In the genomic region with DNA sequence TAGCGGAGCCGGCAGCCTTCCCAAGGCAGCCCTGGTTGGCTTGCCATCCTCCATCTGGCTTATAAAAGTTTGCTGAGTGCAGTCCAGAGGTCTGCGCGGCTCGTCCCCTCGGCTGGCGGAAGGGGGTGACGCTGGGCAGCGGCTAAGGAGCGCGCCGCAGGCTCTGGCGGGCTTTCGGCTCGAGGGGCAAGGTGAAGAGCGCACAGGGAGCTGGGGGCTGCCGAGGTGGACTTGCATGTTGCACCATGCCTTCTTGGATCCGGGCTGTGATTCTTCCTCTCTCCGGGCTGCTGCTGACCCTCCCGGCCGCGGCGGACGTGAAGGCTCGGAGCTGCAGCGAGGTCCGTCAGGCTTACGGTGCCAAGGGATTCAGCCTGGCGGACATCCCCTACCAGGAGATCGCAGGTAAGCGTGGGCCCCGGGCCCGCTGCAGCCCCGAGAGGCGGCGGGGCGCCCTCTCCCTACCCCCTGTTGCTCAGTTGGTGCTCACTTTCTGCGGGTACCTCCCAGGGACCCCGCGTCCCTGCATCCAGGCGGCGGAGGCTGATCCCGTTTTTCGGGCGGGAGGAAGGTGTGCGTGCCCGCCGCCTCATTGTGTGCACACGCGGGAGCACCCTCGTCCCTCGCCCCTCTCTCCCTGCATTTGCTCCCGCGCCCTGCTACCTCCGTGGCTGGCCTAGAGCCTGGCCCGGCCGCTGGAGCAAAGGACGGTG, we compare ENCODE assay signal across 8 mouse cellular contexts. TPM values are rescaled to one million over a fixed set of nuclear protein-coding genes. Genes with fewer than 3 reads are reported as not detected.
DNase-seq lines count a peak whose midpoint lies in the region; ATAC-seq and TF ChIP-seq lines count a peak whose summit lies in the region.

No protein-coding gene starts in this region.

- no peaks in the 10 kb centered on the region for H3K79me2 ChIP-seq in myocyte (ENCODE audit: control insufficient read depth, insufficient read depth)

- H3K27me3 ChIP-seq in hindbrain, embryonic 12.5 days = no peaks in the 10 kb centered on the region
- no peaks in the 10 kb centered on the region for H3K27me3 ChIP-seq in limb, embryonic 15.5 days
- H3K27me3 ChIP-seq in myocyte (ENCODE audit: control insufficient read depth, insufficient read depth, insufficient read length) = no peaks in the 10 kb centered on the region

- DNase-seq in layer of hippocampus, postnatal 10 days (ENCODE audit: low spot score in 2 of 2) = peak; percentile 27 to 61
- DNase-seq in layer of hippocampus, adult 11-12 months (ENCODE audit: low spot score) = no peak
- DNase-seq in cerebellum, postnatal 14 days = peak; percentile 40 to 56
- DNase-seq in frontal cortex, postnatal 25 days (ENCODE audit: low spot score in 2 of 2) = peak; percentile 22 to 26
- DNase-seq in urinary bladder, adult 2 months (ENCODE audit: low spot score) = peak; percentile 34

- peak; percentile 60 for ATAC-seq in hindbrain, embryonic 12.5 days (ENCODE audit: low FRiP score)
- peak; percentile 55; the same call in 1 of the 2 replicates for ATAC-seq in limb, embryonic 15.5 days (ENCODE audit: insufficient number of reproducible peaks, low FRiP score, low TSS enrichment, low read depth)

- no peak for TF ChIP-seq POLR2A in myocyte (IDR thresholded peaks at IDR 0.05; ENCODE audit: insufficient read length, low read depth)

- peak overlapping the region; percentile 49 for H3ac ChIP-seq in myocyte (ENCODE audit: control insufficient read depth, insufficient read length)

- H3K4me3 ChIP-seq in hindbrain, embryonic 12.5 days = peak overlapping the region; percentile 74
- H3K4me3 ChIP-seq in limb, embryonic 15.5 days = peak overlapping the region; percentile 77
- peak overlapping the region; percentile 47 for H3K4me3 ChIP-seq in myocyte

- peak overlapping the region; percentile 77 for H3K4me2 ChIP-seq in hindbrain, embryonic 12.5 days (replicated peaks)
- H3K4me2 ChIP-seq in limb, embryonic 15.5 days = peak overlapping the region; percentile 86
- peak overlapping the region; percentile 84 for H3K4me2 ChIP-seq in myocyte (ENCODE audit: low read depth)

- H3K4me1 ChIP-seq in hindbrain, embryonic 12.5 days = peaks cover 19% of the 10 kb centered on the region
- peaks cover 8% of the 10 kb centered on the region for H3K4me1 ChIP-seq in limb, embryonic 15.5 days

- H3K9ac ChIP-seq in hindbrain, embryonic 12.5 days = peak overlapping the region; percentile 77
- H3K9ac ChIP-seq in limb, embryonic 15.5 days = peak overlapping the region; percentile 84

- H3K27ac ChIP-seq in hindbrain, embryonic 12.5 days = peak overlapping the region; percentile 95
- peak overlapping the region; percentile 97 for H3K27ac ChIP-seq in limb, embryonic 15.5 days

- H3K9me3 ChIP-seq in hindbrain, embryonic 12.5 days (replicated peaks) = no peaks in the 10 kb centered on the region
- no peaks in the 10 kb centered on the region for H3K9me3 ChIP-seq in limb, embryonic 15.5 days

- H3K36me3 ChIP-seq in hindbrain, embryonic 12.5 days = no peaks in the 10 kb centered on the region
- no peaks in the 10 kb centered on the region for H3K36me3 ChIP-seq in limb, embryonic 15.5 days
- no peaks in the 10 kb centered on the region for H3K36me3 ChIP-seq in myocyte (ENCODE audit: control insufficient read depth, insufficient read depth)

- under 1% methylated on average over 54 of the region's 58 CpGs for WGBS in hindbrain, embryonic 12.5 days
- WGBS in limb, embryonic 15.5 days = under 1% methylated on average over 57 of the region's 58 CpGs

TF ChIP-seq in myocyte, 11 proteins besides CTCF, POLR2A, EP300 and RAD21:
- TF ChIP-seq CEBPB (IDR thresholded peaks at IDR 0.05; ENCODE audit: insufficient read depth, poor library complexity, severe bottlenecking) = no peak
- TF ChIP-seq SRF (IDR thresholded peaks at IDR 0.05; ENCODE audit: control insufficient read depth, insufficient read length, low read depth) = no peak
- no peak for TF ChIP-seq REST (IDR thresholded peaks at IDR 0.05; ENCODE audit: insufficient read depth, insufficient read length)
- no peak for TF ChIP-seq MYOG (IDR thresholded peaks at IDR 0.05; ENCODE audit: control insufficient read depth in 1 of 3, insufficient read depth in 1 of 3, insufficient read length in 2 of 3, low read depth in 2 of 3)
- TF ChIP-seq MAX (IDR thresholded peaks at IDR 0.05; ENCODE audit: low read depth) = no peak
- no peak for TF ChIP-seq MYOD1 (IDR thresholded peaks at IDR 0.05; ENCODE audit: control insufficient read depth in 1 of 3, insufficient read length in 2 of 3, low read depth in 2 of 3)
- no peak for TF ChIP-seq TCF3 (IDR thresholded peaks at IDR 0.05; ENCODE audit: insufficient read length, low read depth)
- no peak for TF ChIP-seq TCF12 (IDR thresholded peaks at IDR 0.05; ENCODE audit: insufficient read depth, poor library complexity, severe bottlenecking)
- no peak for TF ChIP-seq E2F4 (IDR thresholded peaks at IDR 0.05; ENCODE audit: insufficient read depth)
- TF ChIP-seq POLR2AphosphoS2 (IDR thresholded peaks at IDR 0.05; ENCODE audit: insufficient read length, low read depth) = no peak
- no peak for TF ChIP-seq USF1 (IDR thresholded peaks at IDR 0.05; ENCODE audit: low read depth)

RNA-seq across cellular contexts. Expression of a gene that starts 0.7 kb away (rescaled TPM):
- 10 to 100 TPM; 18.0 to 19.5 TPM for total RNA-seq in layer of hippocampus, postnatal 10 days (2021)
- polyA plus RNA-seq in hindbrain, embryonic 12.5 days (2016; fragmentation: Nextera tagmentation; extraction: Ambion mirVana) = 35.0 and 38.4 TPM in 2 replicates
- 40.1 and 42.5 TPM in 2 replicates for polyA plus RNA-seq in limb, embryonic 15.5 days (2015; fragmentation: Nextera tagmentation; extraction: Ambion mirVana)
- 5.0 TPM for polyA plus RNA-seq in myocyte (2012; fragmentation: generic; extraction: Trizol)
- 14.0 and 22.9 TPM in 2 replicates for polyA plus RNA-seq in urinary bladder, adult 2 months (2012; rRNA removed)
